Mouse (Mus musculus) liver, adult 2 months (tissue): ENCODE data around the gene Alg12.

ENCODE experiments used
- CTCF ChIP-seq: fragments of 200-500 bp; IDR thresholded peaks from 2 replicates; pipeline ENCODE4 v1.5.1; 2011; ENCODE audit warnings: low read depth, low read length, control low read depth
- POLR2A ChIP-seq: fragments of 200-500 bp; IDR thresholded peaks from 2 replicates; pipeline ENCODE4 v1.6.1; 2011; ENCODE audit warnings: low read length, control low read depth; ENCODE audit not compliant: insufficient read depth; ENCODE audit errors: extremely low read depth

DNA sequence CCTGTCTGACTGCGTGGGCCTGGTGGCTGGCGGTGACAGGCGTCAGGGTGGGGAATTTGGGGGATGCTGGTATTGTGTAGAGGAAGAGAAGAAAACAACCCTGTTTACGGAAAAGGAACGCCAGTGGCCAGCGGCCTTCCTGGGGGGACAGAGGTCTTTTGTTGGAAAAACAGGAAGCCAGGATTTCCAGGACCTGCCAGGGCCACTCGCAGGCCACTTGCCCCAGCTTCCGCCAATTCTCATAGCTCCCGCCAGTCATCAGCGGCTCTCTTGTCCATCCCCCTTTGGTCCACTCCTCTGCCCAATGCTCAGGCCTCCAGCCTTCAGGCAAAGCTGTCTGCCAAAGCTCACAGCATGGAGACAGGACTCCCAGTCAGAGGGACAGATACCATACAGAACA is 21.0 kb upstream of the Alg12 start:
- TF ChIP-seq CTCF: no peak
- no peak for TF ChIP-seq POLR2A
